Mouse (Mus musculus): ENCODE results near the gene Cd80. TPM values are rescaled to one million over a fixed set of nuclear protein-coding genes. Genes with fewer than 3 reads are reported as not detected.

Gene Cd80
- polyA plus RNA-seq, 1 experiment from 2014 or later: 0.46 TPM

DNA sequence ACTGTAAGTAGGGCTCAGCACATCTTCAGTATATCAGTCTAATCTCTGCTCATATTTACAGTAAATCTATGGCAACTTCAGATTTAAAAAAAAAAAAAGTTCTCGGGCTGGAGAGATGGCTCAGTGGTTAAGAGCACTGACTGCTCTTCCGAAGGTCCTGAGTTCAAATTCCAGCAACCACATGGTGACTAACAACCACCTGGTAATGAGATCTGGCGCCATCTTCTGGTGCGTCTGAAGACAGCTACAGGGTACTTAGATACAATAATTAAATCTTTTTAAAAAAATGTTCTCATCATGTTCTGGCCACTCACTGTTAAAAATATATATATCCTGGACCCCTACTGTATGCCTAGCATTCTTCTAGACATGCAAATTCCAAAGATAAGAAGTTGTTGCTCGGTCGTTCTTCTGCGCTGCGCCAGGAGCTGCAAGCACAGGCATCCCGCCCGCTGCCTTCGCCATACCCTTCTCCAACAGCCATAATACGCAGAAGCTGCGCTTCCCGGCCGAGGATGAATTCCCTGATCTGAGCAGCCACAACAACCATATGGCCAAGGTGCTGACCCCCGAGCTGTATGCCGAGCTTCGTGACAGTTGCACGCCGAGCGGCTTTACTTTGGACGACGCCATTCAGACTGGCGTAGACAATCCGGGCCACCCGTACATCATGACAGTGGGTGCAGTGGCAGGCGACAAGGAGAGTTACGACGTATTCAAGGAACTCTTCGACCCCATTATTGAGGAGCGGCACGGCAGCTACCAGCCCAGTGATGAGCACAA is 27.6 kb downstream of the Cd80 start:
- Histone ChIP-seq H3K9ac (ENCODE audit: low read depth, low read length) (peak overlapping the region; percentile 48), H3K36me3 (ENCODE audit: control insufficient read depth, insufficient read depth, low read length) (no peaks in the 10 kb centered on the region), H3K4me2 (ENCODE audit: low read depth, low read length) (peak overlapping the region; percentile 55), H3K27me3 (replicated peaks; ENCODE audit: control insufficient read depth, insufficient read depth, low read length) (peaks cover 19% of the 10 kb centered on the region), H3K4me1 (ENCODE audit: control insufficient read depth, insufficient read depth, low read length) (peaks cover 7% of the 10 kb centered on the region; the same call in 1 of the 2 replicates), H3K4me3 (ENCODE audit: low read depth, low read length) (peak overlapping the region; percentile 32), H3K9me3 (ENCODE audit: control insufficient read depth, low read length) (no peaks in the 10 kb centered on the region), H3K27ac (replicated peaks; ENCODE audit: low read depth, low read length) (no peak overlapping the region)
- 22% methylated on average over 30 of the region's 32 CpGs for WGBS
- DNase-seq (ENCODE audit: low spot score) (peak; percentile 34), ATAC-seq (ENCODE audit: low read depth) (no peak)

DNA sequence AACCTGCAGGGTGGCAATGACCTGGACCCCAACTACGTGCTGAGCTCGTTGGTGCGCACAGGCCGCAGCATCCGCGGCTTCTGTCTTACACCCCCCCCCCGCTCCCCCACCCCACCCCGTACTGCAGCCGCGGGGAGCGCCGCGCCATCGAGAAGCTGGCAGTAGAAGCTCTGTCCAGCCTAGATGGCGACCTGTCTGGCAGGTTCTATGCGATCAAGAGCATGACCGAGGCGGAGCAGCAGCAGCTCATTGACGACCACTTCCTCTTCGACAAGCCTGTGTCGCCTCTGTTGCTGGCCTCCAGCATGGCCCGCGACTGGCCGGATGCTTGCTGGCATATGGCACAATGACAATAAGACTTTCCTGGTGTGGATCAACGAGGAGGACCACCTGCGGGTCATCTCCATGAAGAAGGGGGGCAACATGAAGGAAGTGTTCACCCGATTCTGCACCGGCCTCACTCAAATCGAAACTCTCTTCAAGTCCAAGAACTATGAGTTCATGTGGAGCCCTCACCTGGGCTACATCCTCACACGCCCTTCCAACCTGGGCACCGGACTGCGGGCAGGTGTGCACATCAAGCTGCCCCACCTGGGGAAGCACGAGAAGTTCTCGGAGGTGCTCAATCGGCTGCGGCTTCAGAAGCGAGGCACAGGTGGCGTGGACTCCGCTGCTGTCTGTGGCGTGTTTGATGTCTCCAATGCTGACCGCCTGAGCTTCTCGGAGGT is 28.4 kb downstream of the Cd80 start:
- ATAC-seq (ENCODE audit: low read depth) (no peak), DNase-seq (ENCODE audit: low spot score) (no peak)
- peak overlapping the region; percentile 48 for H3K9ac ChIP-seq (ENCODE audit: low read depth, low read length)

GRCm38 (mm10) chr16:38492551-38492950 is 37.2 kb downstream of the Cd80 start:
- Histone ChIP-seq H3K4me1 (ENCODE audit: control insufficient read depth, insufficient read depth, low read length) (no peaks in the 10 kb centered on the region), H3K4me2 (ENCODE audit: low read depth, low read length) (no peak overlapping the region), H3K36me3 (ENCODE audit: control insufficient read depth, insufficient read depth, low read length) (peaks cover 13% of the 10 kb centered on the region; the same call in 1 of the 2 replicates), H3K27me3 (replicated peaks; ENCODE audit: control insufficient read depth, insufficient read depth, low read length) (no peaks in the 10 kb centered on the region), H3K27ac (replicated peaks; ENCODE audit: low read depth, low read length) (no peak overlapping the region), H3K4me3 (ENCODE audit: low read depth, low read length) (no peak overlapping the region), H3K9me3 (ENCODE audit: control insufficient read depth, low read length) (no peaks in the 10 kb centered on the region), H3K9ac (ENCODE audit: low read depth, low read length) (no peak overlapping the region)
- DNase-seq (ENCODE audit: low spot score): no peak
- WGBS: 83% methylated on average over 3 of the region's 3 CpGs
- no peak for ATAC-seq (ENCODE audit: low read depth)

More for the DNA sequence above, 28.4 kb downstream of the Cd80 start:
- Histone ChIP-seq H3K27me3 (replicated peaks; ENCODE audit: control insufficient read depth, insufficient read depth, low read length) (peaks cover 19% of the 10 kb centered on the region), H3K9me3 (ENCODE audit: control insufficient read depth, low read length) (no peaks in the 10 kb centered on the region), H3K4me2 (ENCODE audit: low read depth, low read length) (peak overlapping the region; percentile 55), H3K4me3 (ENCODE audit: low read depth, low read length) (peak overlapping the region; percentile 32), H3K4me1 (ENCODE audit: control insufficient read depth, insufficient read depth, low read length) (peaks cover 7% of the 10 kb centered on the region; the same call in 1 of the 2 replicates), H3K36me3 (ENCODE audit: control insufficient read depth, insufficient read depth, low read length) (no peaks in the 10 kb centered on the region), H3K27ac (replicated peaks; ENCODE audit: low read depth, low read length) (no peak overlapping the region)
- 43% methylated on average over 31 of the region's 42 CpGs for WGBS

GRCm38 (mm10) chr16:38493890-38494289 is 38.5 kb downstream of the Cd80 start:
- Histone ChIP-seq H3K27ac (replicated peaks; ENCODE audit: low read depth, low read length) (no peak overlapping the region), H3K27me3 (replicated peaks; ENCODE audit: control insufficient read depth, insufficient read depth, low read length) (no peaks in the 10 kb centered on the region), H3K4me2 (ENCODE audit: low read depth, low read length) (no peak overlapping the region), H3K36me3 (ENCODE audit: control insufficient read depth, insufficient read depth, low read length) (peaks cover 26% of the 10 kb centered on the region; the same call in 1 of the 2 replicates), H3K4me1 (ENCODE audit: control insufficient read depth, insufficient read depth, low read length) (no peaks in the 10 kb centered on the region), H3K4me3 (ENCODE audit: low read depth, low read length) (no peak overlapping the region), H3K9ac (ENCODE audit: low read depth, low read length) (no peak overlapping the region), H3K9me3 (ENCODE audit: control insufficient read depth, low read length) (no peaks in the 10 kb centered on the region)
- DNase-seq (ENCODE audit: low spot score) (peak; percentile 40), ATAC-seq (ENCODE audit: low read depth) (no peak)
- WGBS: 82% methylated on average over 10 of the region's 10 CpGs

DNA sequence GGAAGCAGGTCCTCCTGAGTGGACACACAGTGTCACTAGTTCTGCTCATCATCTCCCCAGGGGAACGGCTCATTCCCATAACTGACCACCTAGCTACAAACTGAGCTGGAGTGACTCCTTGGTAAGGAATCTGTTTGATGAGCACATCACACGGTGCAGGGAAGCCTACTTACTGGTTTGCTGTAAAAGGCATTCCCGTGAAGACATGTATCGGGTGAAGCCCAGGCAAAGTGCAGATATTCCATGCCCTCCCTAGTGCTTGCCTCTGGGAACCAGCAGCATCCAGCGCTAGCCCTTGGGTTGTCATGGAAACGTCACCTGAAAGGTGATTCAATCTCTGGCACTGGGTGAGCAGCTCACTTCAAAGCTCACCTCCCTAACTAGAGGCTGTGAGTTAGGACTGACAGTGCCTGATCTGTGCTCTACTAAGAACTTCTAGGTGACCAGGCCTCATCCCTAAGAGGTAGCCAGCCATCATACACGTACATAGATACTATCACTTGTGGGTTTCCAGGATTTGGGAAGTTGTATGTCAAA is 41.3 kb downstream of the Cd80 start:
- H3K9ac ChIP-seq (ENCODE audit: low read depth, low read length): no peak overlapping the region
- no peak for ATAC-seq (ENCODE audit: low read depth)
- H3K27ac ChIP-seq (replicated peaks; ENCODE audit: low read depth, low read length): no peak overlapping the region
- peaks cover 44% of the 10 kb centered on the region for H3K36me3 ChIP-seq (ENCODE audit: control insufficient read depth, insufficient read depth, low read length)
- no peak overlapping the region for H3K4me2 ChIP-seq (ENCODE audit: low read depth, low read length)
- 76% methylated on average over 7 of the region's 7 CpGs for WGBS
- H3K4me3 ChIP-seq (ENCODE audit: low read depth, low read length): no peak overlapping the region
- no peak for DNase-seq (ENCODE audit: low spot score)
- H3K27me3 ChIP-seq (replicated peaks; ENCODE audit: control insufficient read depth, insufficient read depth, low read length): no peaks in the 10 kb centered on the region
- H3K4me1 ChIP-seq (ENCODE audit: control insufficient read depth, insufficient read depth, low read length): no peaks in the 10 kb centered on the region
- H3K9me3 ChIP-seq (ENCODE audit: control insufficient read depth, low read length): no peaks in the 10 kb centered on the region

GRCm38 (mm10) chr16:38502469-38502868 is 47.1 kb downstream of the Cd80 start:
- WGBS: 92% methylated on average over 10 of the region's 10 CpGs
- DNase-seq (ENCODE audit: low spot score): no peak
- H3K4me1 ChIP-seq (ENCODE audit: control insufficient read depth, insufficient read depth, low read length): no peaks in the 10 kb centered on the region
- no peaks in the 10 kb centered on the region for H3K9me3 ChIP-seq (ENCODE audit: control insufficient read depth, low read length)
- H3K27ac ChIP-seq (replicated peaks; ENCODE audit: low read depth, low read length): no peak overlapping the region
- no peak overlapping the region for H3K9ac ChIP-seq (ENCODE audit: low read depth, low read length)
- H3K4me3 ChIP-seq (ENCODE audit: low read depth, low read length): no peak overlapping the region
- peaks cover 71% of the 10 kb centered on the region for H3K36me3 ChIP-seq (ENCODE audit: control insufficient read depth, insufficient read depth, low read length)
- H3K27me3 ChIP-seq (replicated peaks; ENCODE audit: control insufficient read depth, insufficient read depth, low read length): no peaks in the 10 kb centered on the region
- no peak for ATAC-seq (ENCODE audit: low read depth)
- no peak overlapping the region for H3K4me2 ChIP-seq (ENCODE audit: low read depth, low read length)

- H3K9me3 ChIP-seq (ENCODE audit: control insufficient read depth, low read length): no peaks in the 10 kb centered on the region
- H3K27me3 ChIP-seq (replicated peaks; ENCODE audit: control insufficient read depth, insufficient read depth, low read length): no peaks in the 10 kb centered on the region
- peaks cover 69% of the 10 kb centered on the region for H3K36me3 ChIP-seq (ENCODE audit: control insufficient read depth, insufficient read depth, low read length)
- no peak overlapping the region for H3K4me2 ChIP-seq (ENCODE audit: low read depth, low read length)
- ATAC-seq (ENCODE audit: low read depth) (no peak), DNase-seq (ENCODE audit: low spot score) (no peak)
- no peaks in the 10 kb centered on the region for H3K4me1 ChIP-seq (ENCODE audit: control insufficient read depth, insufficient read depth, low read length)
- H3K27ac ChIP-seq (replicated peaks; ENCODE audit: low read depth, low read length): no peak overlapping the region
- no peak overlapping the region for H3K9ac ChIP-seq (ENCODE audit: low read depth, low read length)
- H3K4me3 ChIP-seq (ENCODE audit: low read depth, low read length): no peak overlapping the region
- WGBS: 91% methylated on average over 4 of the region's 4 CpGs
Observed at GRCm38 (mm10) chr16:38503528-38503927, 48.2 kb downstream of the Cd80 start.

DNA sequence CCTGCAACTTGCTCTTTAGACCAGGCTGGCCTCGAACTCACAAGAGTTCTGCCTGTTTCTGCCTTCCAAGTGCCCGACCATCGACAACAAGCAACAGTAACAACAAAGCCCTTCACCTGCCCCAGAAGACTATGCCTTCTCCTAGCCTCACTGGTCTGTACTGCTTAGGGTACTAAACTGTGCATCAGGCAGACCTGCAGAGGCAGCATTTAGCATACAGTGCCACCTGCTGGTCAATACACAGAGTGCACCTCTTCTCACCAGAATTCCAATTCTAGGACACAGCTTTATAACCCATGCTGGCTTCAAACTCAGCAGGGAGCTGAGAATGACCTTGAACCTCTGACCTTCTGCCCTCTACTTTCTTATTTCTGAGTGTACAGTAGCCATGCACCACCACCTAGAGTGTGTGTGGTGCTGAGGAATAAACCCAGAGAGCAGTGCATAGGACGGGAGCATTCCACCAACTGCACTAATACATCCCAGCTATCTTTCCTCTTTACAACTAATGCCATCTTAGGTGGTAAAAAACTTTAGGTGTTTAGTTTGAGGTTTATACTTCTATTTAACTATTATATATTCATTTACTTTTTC is 50.8 kb downstream of the Cd80 start:
- Histone ChIP-seq H3K4me3 (ENCODE audit: low read depth, low read length) (no peak overlapping the region), H3K27me3 (replicated peaks; ENCODE audit: control insufficient read depth, insufficient read depth, low read length) (no peaks in the 10 kb centered on the region), H3K4me2 (ENCODE audit: low read depth, low read length) (no peak overlapping the region), H3K4me1 (ENCODE audit: control insufficient read depth, insufficient read depth, low read length) (no peaks in the 10 kb centered on the region), H3K36me3 (ENCODE audit: control insufficient read depth, insufficient read depth, low read length) (peaks cover 64% of the 10 kb centered on the region), H3K9me3 (ENCODE audit: control insufficient read depth, low read length) (no peaks in the 10 kb centered on the region), H3K27ac (replicated peaks; ENCODE audit: low read depth, low read length) (no peak overlapping the region), H3K9ac (ENCODE audit: low read depth, low read length) (no peak overlapping the region)
- ATAC-seq (ENCODE audit: low read depth) (peak; percentile 85), DNase-seq (ENCODE audit: low spot score) (peak; percentile 72)
- 71% methylated on average over 4 of the region's 4 CpGs for WGBS

Measured in embryonic facial prominence, embryonic 14.5 days (tissue).